Mouse (Mus musculus): ENCODE measurements around the gene Chst4. TPM values are rescaled to one million over a fixed set of nuclear protein-coding genes. Genes with fewer than 3 reads are reported as not detected.

Gene Chst4
- polyA plus RNA-seq, 1 experiment from 2014 or later, result not detected

GRCm38 (mm10) chr8:110002953-110003352, 36.6 kb downstream of the Chst4 start:
- no peak overlapping the region for H3K4me2 ChIP-seq
- H3K27me3 ChIP-seq, result no peaks in the 10 kb centered on the region
- no peak overlapping the region for H3K9ac ChIP-seq
- H3K4me3 ChIP-seq, result no peak overlapping the region
- WGBS, result 30% methylated on average over 9 of the region's 9 CpGs
- H3K36me3 ChIP-seq, result no peaks in the 10 kb centered on the region
- ATAC-seq (ENCODE audit: low FRiP score), result no peak
- no peak overlapping the region for H3K27ac ChIP-seq
- peaks cover 10% of the 10 kb centered on the region for H3K4me1 ChIP-seq (replicated peaks)
- no peaks in the 10 kb centered on the region for H3K9me3 ChIP-seq

GRCm38 (mm10) chr8:109999974-110000373, 39.6 kb downstream of the Chst4 start:
- H3K9me3 ChIP-seq, result no peaks in the 10 kb centered on the region
- 89% methylated on average over 10 of the region's 10 CpGs for WGBS
- no peak for ATAC-seq (ENCODE audit: low FRiP score)

GRCm38 (mm10) chr8:109998066-109998465, 41.5 kb downstream of the Chst4 start:
- Histone ChIP-seq H3K36me3 (no peaks in the 10 kb centered on the region), H3K4me1 (replicated peaks) (no peaks in the 10 kb centered on the region), H3K9ac (no peak overlapping the region), H3K9me3 (no peaks in the 10 kb centered on the region), H3K27ac (no peak overlapping the region), H3K4me3 (no peak overlapping the region), H3K4me2 (no peak overlapping the region), H3K27me3 (no peaks in the 10 kb centered on the region)
- 83% methylated on average over 7 of the region's 7 CpGs for WGBS
- ATAC-seq (ENCODE audit: low FRiP score), result no peak

More at GRCm38 (mm10) chr8:109999974-110000373, 39.6 kb downstream of the Chst4 start:
- H3K27ac ChIP-seq, result no peak overlapping the region
- no peak overlapping the region for H3K9ac ChIP-seq
- H3K27me3 ChIP-seq, result no peaks in the 10 kb centered on the region
- no peak overlapping the region for H3K4me3 ChIP-seq
- H3K4me1 ChIP-seq (replicated peaks), result no peaks in the 10 kb centered on the region
- no peak overlapping the region for H3K4me2 ChIP-seq
- H3K36me3 ChIP-seq, result no peaks in the 10 kb centered on the region

GRCm38 (mm10) chr8:109997381-109997780, 42.2 kb downstream of the Chst4 start:
- H3K4me2 ChIP-seq, result no peak overlapping the region
- no peaks in the 10 kb centered on the region for H3K36me3 ChIP-seq
- ATAC-seq (ENCODE audit: low FRiP score), result no peak
- 87% methylated on average over 9 of the region's 9 CpGs for WGBS
- H3K9me3 ChIP-seq, result no peaks in the 10 kb centered on the region
- no peak overlapping the region for H3K4me3 ChIP-seq
- no peaks in the 10 kb centered on the region for H3K27me3 ChIP-seq
- H3K27ac ChIP-seq, result no peak overlapping the region
- no peak overlapping the region for H3K9ac ChIP-seq
- H3K4me1 ChIP-seq (replicated peaks), result no peaks in the 10 kb centered on the region

- no peaks in the 10 kb centered on the region for H3K27me3 ChIP-seq
- no peak for ATAC-seq (ENCODE audit: low FRiP score)
- no peak overlapping the region for H3K27ac ChIP-seq
- H3K36me3 ChIP-seq, result no peaks in the 10 kb centered on the region
- H3K9ac ChIP-seq, result no peak overlapping the region
- H3K4me2 ChIP-seq, result no peak overlapping the region
- H3K9me3 ChIP-seq, result no peaks in the 10 kb centered on the region
- no peak overlapping the region for H3K4me3 ChIP-seq
- no peaks in the 10 kb centered on the region for H3K4me1 ChIP-seq (replicated peaks)
- WGBS, result 80% methylated on average over 1 of the region's 1 CpGs
Measured at GRCm38 (mm10) chr8:109992951-109993350, 46.6 kb downstream of the Chst4 start.

- no peak overlapping the region for H3K4me2 ChIP-seq
- H3K36me3 ChIP-seq, result no peaks in the 10 kb centered on the region
- no peaks in the 10 kb centered on the region for H3K27me3 ChIP-seq
- H3K9me3 ChIP-seq, result no peaks in the 10 kb centered on the region
- WGBS, result 76% methylated on average over 5 of the region's 5 CpGs
- no peaks in the 10 kb centered on the region for H3K4me1 ChIP-seq (replicated peaks)
- no peak overlapping the region for H3K27ac ChIP-seq
- H3K9ac ChIP-seq, result no peak overlapping the region
- ATAC-seq (ENCODE audit: low FRiP score), result no peak
- no peak overlapping the region for H3K4me3 ChIP-seq
Measured at GRCm38 (mm10) chr8:109992166-109992565, 47.4 kb downstream of the Chst4 start.

- no peak within 1 kb of the TSS for H3K9ac ChIP-seq
- H3K36me3 ChIP-seq, result no peaks in the 10 kb centered on the region
- H3K27ac ChIP-seq, result no peak within 1 kb of the TSS
- H3K9me3 ChIP-seq, result no peaks in the 10 kb centered on the region
- ATAC-seq (ENCODE audit: low FRiP score), result no peak
- no peak within 1 kb of the TSS for H3K4me3 ChIP-seq
- H3K4me2 ChIP-seq, result no peak within 1 kb of the TSS
- H3K27me3 ChIP-seq, result no peaks in the 10 kb centered on the region
- H3K4me1 ChIP-seq (replicated peaks), result no peaks in the 10 kb centered on the region
- 81% methylated on average over 8 of the region's 8 CpGs for WGBS
Measured at GRCm38 (mm10) chr8:109990224-109990623, 49.3 kb downstream of the Chst4 start, which contains the start of gene Tat. Tat (plus strand) TSS chr8:109990437.

GRCm38 (mm10) chr8:109989151-109989550, 50.4 kb downstream of the Chst4 start:
- WGBS, result 92% methylated on average over 8 of the region's 8 CpGs
- no peak overlapping the region for H3K27ac ChIP-seq
- no peak overlapping the region for H3K4me3 ChIP-seq

GRCm38 (mm10) chr8:109987776-109988175, 51.8 kb downstream of the Chst4 start:
- WGBS, result 87% methylated on average over 7 of the region's 7 CpGs

More at GRCm38 (mm10) chr8:109989151-109989550, 50.4 kb downstream of the Chst4 start:
- no peaks in the 10 kb centered on the region for H3K36me3 ChIP-seq
- H3K9me3 ChIP-seq, result no peaks in the 10 kb centered on the region
- peaks cover 4% of the 10 kb centered on the region; the same call in 1 of the 2 replicates for H3K4me1 ChIP-seq (replicated peaks)
- H3K9ac ChIP-seq, result no peak overlapping the region
- H3K27me3 ChIP-seq, result no peaks in the 10 kb centered on the region
- ATAC-seq (ENCODE audit: low FRiP score), result no peak
- no peak overlapping the region for H3K4me2 ChIP-seq

GRCm38 (mm10) chr8:109986384-109986783, 53.2 kb downstream of the Chst4 start:
- Histone ChIP-seq H3K4me2 (no peak overlapping the region), H3K27ac (no peak overlapping the region), H3K36me3 (no peaks in the 10 kb centered on the region), H3K4me1 (replicated peaks) (peaks cover 11% of the 10 kb centered on the region; the same call in 1 of the 2 replicates), H3K9ac (no peak overlapping the region), H3K4me3 (no peak overlapping the region), H3K9me3 (no peaks in the 10 kb centered on the region), H3K27me3 (no peaks in the 10 kb centered on the region)
- no peak for ATAC-seq (ENCODE audit: low FRiP score)
- WGBS, result 83% methylated on average over 7 of the region's 7 CpGs

More at GRCm38 (mm10) chr8:109987776-109988175, 51.8 kb downstream of the Chst4 start:
- ATAC-seq (ENCODE audit: low FRiP score), result no peak
- Histone ChIP-seq H3K27ac (no peak overlapping the region), H3K36me3 (no peaks in the 10 kb centered on the region), H3K9ac (no peak overlapping the region), H3K27me3 (no peaks in the 10 kb centered on the region), H3K4me2 (no peak overlapping the region), H3K9me3 (no peaks in the 10 kb centered on the region), H3K4me1 (replicated peaks) (peaks cover 11% of the 10 kb centered on the region; the same call in 1 of the 2 replicates), H3K4me3 (no peak overlapping the region)

- H3K4me1 ChIP-seq (replicated peaks), result peaks cover 11% of the 10 kb centered on the region; the same call in 1 of the 2 replicates
- no peak overlapping the region for H3K9ac ChIP-seq
- H3K4me3 ChIP-seq, result no peak overlapping the region
- WGBS, result 25% methylated on average over 5 of the region's 5 CpGs
- no peak for ATAC-seq (ENCODE audit: low FRiP score)
- no peaks in the 10 kb centered on the region for H3K9me3 ChIP-seq
- H3K36me3 ChIP-seq, result no peaks in the 10 kb centered on the region
- H3K27ac ChIP-seq, result peak overlapping the region; percentile 63
- H3K27me3 ChIP-seq, result no peaks in the 10 kb centered on the region
- H3K4me2 ChIP-seq, result no peak overlapping the region
Measured at GRCm38 (mm10) chr8:109983944-109984343, 55.6 kb downstream of the Chst4 start.

GRCm38 (mm10) chr8:109982386-109983105, 57.0 kb downstream of the Chst4 start:
- ATAC-seq (ENCODE audit: low FRiP score), result no peak
- no peaks in the 10 kb centered on the region for H3K9me3 ChIP-seq
- H3K4me1 ChIP-seq (replicated peaks), result peaks cover 11% of the 10 kb centered on the region; the same call in 1 of the 2 replicates
- no peak overlapping the region for H3K4me2 ChIP-seq
- no peak overlapping the region for H3K9ac ChIP-seq
- WGBS, result 73% methylated on average over 15 of the region's 15 CpGs
- no peaks in the 10 kb centered on the region for H3K36me3 ChIP-seq
- H3K27me3 ChIP-seq, result no peaks in the 10 kb centered on the region
- no peak overlapping the region for H3K4me3 ChIP-seq
- H3K27ac ChIP-seq, result no peak overlapping the region

GRCm38 (mm10) chr8:109979339-109979738, 60.2 kb downstream of the Chst4 start:
- Histone ChIP-seq H3K4me2 (no peak overlapping the region), H3K4me1 (replicated peaks) (peaks cover 9% of the 10 kb centered on the region; the same call in 1 of the 2 replicates), H3K27ac (no peak overlapping the region), H3K9ac (no peak overlapping the region), H3K9me3 (no peaks in the 10 kb centered on the region), H3K27me3 (no peaks in the 10 kb centered on the region), H3K4me3 (no peak overlapping the region), H3K36me3 (no peaks in the 10 kb centered on the region)
- no peak for ATAC-seq (ENCODE audit: low FRiP score)
- 78% methylated on average over 6 of the region's 6 CpGs for WGBS
